Mouse (Mus musculus) thymus, adult 2 months (tissue): Measurements from ENCODE around the gene Defb42.

Experiments
- CTCF ChIP-seq: fragments of 200-500 bp; IDR thresholded peaks from 2 replicates; pipeline ENCODE4 v1.5.1; 2012; ENCODE audit warnings: mild to moderate bottlenecking, control low read depth, low read length, moderate library complexity, borderline replicate concordance; ENCODE audit not compliant: control insufficient read depth, poor library complexity, insufficient read depth; ENCODE audit errors: extremely low read depth
- POLR2A ChIP-seq: fragments of 200-500 bp; IDR thresholded peaks from 2 replicates; pipeline ENCODE4 v1.6.1; 2012; ENCODE audit warnings: mild to moderate bottlenecking, low read length, control low read depth, moderate library complexity; ENCODE audit not compliant: control insufficient read depth, poor library complexity, insufficient read depth; ENCODE audit errors: extremely low read depth

- TF ChIP-seq POLR2A (no peak), CTCF (no peak)
Measured at GRCm38 (mm10) chr14:63013082-63013481, 33.7 kb upstream of the Defb42 start.
